ENCODE assay signal across 12 mouse cellular contexts in the genomic region with DNA sequence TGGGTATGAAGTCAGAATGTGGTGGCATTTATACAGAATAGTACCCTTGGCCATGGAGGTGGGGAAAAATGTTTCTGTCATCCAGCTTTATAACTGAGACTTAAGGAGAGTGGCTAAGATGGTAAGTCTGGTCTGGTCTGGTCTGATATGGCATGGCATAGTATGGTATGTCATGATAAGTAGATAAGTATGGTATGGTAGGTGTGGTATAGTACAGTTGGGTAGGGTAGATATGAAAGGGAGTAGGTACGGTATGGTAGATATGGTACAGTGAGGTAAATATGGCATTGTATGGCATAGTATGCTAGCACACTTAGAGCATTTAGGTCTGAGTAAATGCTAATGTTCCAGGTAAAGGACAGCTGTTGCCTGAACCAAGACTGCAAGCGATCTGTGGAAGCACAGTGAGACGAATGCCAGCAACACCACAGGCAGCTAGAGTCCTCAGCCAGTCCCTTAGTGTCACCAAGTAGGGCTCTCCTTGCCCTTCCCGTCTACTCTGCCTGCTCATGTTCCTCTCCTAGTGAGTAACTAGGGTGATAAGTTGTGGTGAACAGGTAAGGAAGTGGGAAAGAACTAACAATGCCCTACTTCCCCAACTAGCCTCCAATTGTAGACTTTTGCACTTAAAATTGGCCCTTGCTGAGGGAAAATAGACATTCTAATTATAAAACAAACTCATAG.
A peak's percentile ranks its signal among the peaks of the same experiment; 100 is the strongest.
DNase-seq lines count a peak whose midpoint lies in the region; ATAC-seq and TF ChIP-seq lines count a peak whose summit lies in the region.
"Had no signal": no experiment of that assay in that cellular context is flagged by ENCODE, and none has a peak within 500 bp of the region (broad histone marks: within the 10 kb centered on the region; RNA-seq: fewer than 3 reads in every experiment).

No protein-coding gene starts in this region.

- H3K9ac ChIP-seq in kidney, embryonic 15.5 days: no peak overlapping the region
- no peak overlapping the region for H3K9ac ChIP-seq in liver, postnatal 0 days (replicated peaks)
- H3K9ac ChIP-seq in forebrain, embryonic 16.5 days (replicated peaks; ENCODE audit: low read depth, low read length): no peak overlapping the region
- H3K9ac ChIP-seq: heart, embryonic 13.5 days; hindbrain, embryonic 15.5 days; midbrain, embryonic 15.5 days; neural tube, embryonic 12.5 days had no signal

- TF ChIP-seq CTCF in bone marrow, adult 2 months (IDR thresholded peaks at IDR 0.05; ENCODE audit: control insufficient read depth, insufficient read depth, low read length): no peak
- no peak for TF ChIP-seq CTCF in liver, postnatal 0 days (IDR thresholded peaks at IDR 0.05; ENCODE audit: low read depth)

- H3K4me1 ChIP-seq in kidney, embryonic 15.5 days: no peaks in the 10 kb centered on the region
- H3K4me1 ChIP-seq in bone marrow, adult 2 months (ENCODE audit: control insufficient read depth, insufficient read depth, low read length): peaks cover 2% of the 10 kb centered on the region; the same call in 1 of the 2 replicates
- H3K4me1 ChIP-seq in erythroblast, embryonic 14.5 days (ENCODE audit: control insufficient read depth): peaks cover 22% of the 10 kb centered on the region
- no peaks in the 10 kb centered on the region for H3K4me1 ChIP-seq in liver, postnatal 0 days (ENCODE audit: insufficient read depth)
- H3K4me1 ChIP-seq in forebrain, embryonic 16.5 days (replicated peaks; ENCODE audit: control insufficient read depth, insufficient read depth, low read length): no peaks in the 10 kb centered on the region
- H3K4me1 ChIP-seq: heart, embryonic 13.5 days; hindbrain, embryonic 15.5 days; midbrain, embryonic 15.5 days; neural tube, embryonic 12.5 days had no signal

- peak; percentile 100 for TF ChIP-seq EP300 in liver, postnatal 0 days (IDR thresholded peaks at IDR 0.05; ENCODE audit: low read depth)

- peak; percentile 94 for ATAC-seq in kidney, embryonic 15.5 days (replicated peaks; ENCODE audit: low FRiP score)
- ATAC-seq in liver, postnatal 0 days: peak; percentile 99
- no peak for ATAC-seq in forebrain, embryonic 16.5 days
- ATAC-seq: midbrain, embryonic 15.5 days had no signal

- no peak for TF ChIP-seq POLR2A in bone marrow, adult 2 months (IDR thresholded peaks at IDR 0.05; ENCODE audit: borderline replicate concordance, control insufficient read depth, low read depth, low read length)

- no peaks in the 10 kb centered on the region for H3K36me3 ChIP-seq in kidney, embryonic 15.5 days
- H3K36me3 ChIP-seq in erythroblast, embryonic 14.5 days (ENCODE audit: control insufficient read depth): no peaks in the 10 kb centered on the region
- H3K36me3 ChIP-seq in liver, postnatal 0 days (replicated peaks; ENCODE audit: insufficient read depth, low read length): no peaks in the 10 kb centered on the region
- no peaks in the 10 kb centered on the region for H3K36me3 ChIP-seq in forebrain, embryonic 16.5 days (ENCODE audit: control insufficient read depth, insufficient read depth)
- H3K36me3 ChIP-seq: heart, embryonic 13.5 days; hindbrain, embryonic 15.5 days; midbrain, embryonic 15.5 days; neural tube, embryonic 12.5 days had no signal

- no peak overlapping the region for H3K4me3 ChIP-seq in kidney, embryonic 15.5 days (replicated peaks)
- H3K4me3 ChIP-seq in bone marrow, adult 2 months (replicated peaks; ENCODE audit: control insufficient read depth, low read depth, low read length): peak overlapping the region; percentile 29
- peak overlapping the region; percentile 10 for H3K4me3 ChIP-seq in erythroblast, embryonic 14.5 days (replicated peaks)
- H3K4me3 ChIP-seq in liver, postnatal 0 days (ENCODE audit: low read depth, low read length): no peak overlapping the region
- H3K4me3 ChIP-seq in forebrain, embryonic 16.5 days (replicated peaks; ENCODE audit: low read length): no peak overlapping the region
- H3K4me3 ChIP-seq: heart, embryonic 13.5 days; hindbrain, embryonic 15.5 days; midbrain, embryonic 15.5 days; neural tube, embryonic 12.5 days had no signal

- 94% methylated on average over 4 of the region's 4 CpGs for WGBS in kidney, embryonic 15.5 days
- 32% methylated on average over 4 of the region's 4 CpGs for WGBS in bone marrow, adult 2 months
- 58% methylated on average over 4 of the region's 4 CpGs for WGBS in liver, postnatal 0 days (ENCODE audit: insufficient replicate concordance)
- 90% methylated on average over 4 of the region's 4 CpGs for WGBS in forebrain, embryonic 16.5 days

- no peaks in the 10 kb centered on the region for H3K27me3 ChIP-seq in kidney, embryonic 15.5 days
- no peaks in the 10 kb centered on the region for H3K27me3 ChIP-seq in erythroblast, embryonic 14.5 days (ENCODE audit: control insufficient read depth)
- no peaks in the 10 kb centered on the region for H3K27me3 ChIP-seq in liver, postnatal 0 days (ENCODE audit: insufficient read depth, low read length)
- no peaks in the 10 kb centered on the region for H3K27me3 ChIP-seq in forebrain, embryonic 16.5 days (replicated peaks; ENCODE audit: control insufficient read depth, insufficient read depth, low read length)
- H3K27me3 ChIP-seq: heart, embryonic 13.5 days; hindbrain, embryonic 15.5 days; midbrain, embryonic 15.5 days; neural tube, embryonic 12.5 days had no signal

- no peaks in the 10 kb centered on the region for H3K9me3 ChIP-seq in kidney, embryonic 15.5 days (replicated peaks)
- peaks cover 3% of the 10 kb centered on the region; the same call in 1 of the 2 replicates for H3K9me3 ChIP-seq in erythroblast, embryonic 14.5 days (ENCODE audit: control insufficient read depth, low read length)
- no peaks in the 10 kb centered on the region for H3K9me3 ChIP-seq in liver, postnatal 0 days (ENCODE audit: low read length)
- H3K9me3 ChIP-seq in forebrain, embryonic 16.5 days (ENCODE audit: control insufficient read depth, low read length): no peaks in the 10 kb centered on the region
- H3K9me3 ChIP-seq: heart, embryonic 13.5 days; hindbrain, embryonic 15.5 days; midbrain, embryonic 15.5 days; neural tube, embryonic 12.5 days had no signal

- H3K27ac ChIP-seq in kidney, embryonic 15.5 days: no peak overlapping the region
- peak overlapping the region; percentile 95 for H3K27ac ChIP-seq in bone marrow, adult 2 months (ENCODE audit: control insufficient read depth, insufficient read depth, low read depth, low read length, poor library complexity)
- H3K27ac ChIP-seq in liver, postnatal 0 days (ENCODE audit: low read depth): peak overlapping the region; percentile 89
- no peak overlapping the region for H3K27ac ChIP-seq in forebrain, embryonic 16.5 days (ENCODE audit: low read length)
- H3K27ac ChIP-seq: heart, embryonic 13.5 days; hindbrain, embryonic 15.5 days; midbrain, embryonic 15.5 days; neural tube, embryonic 12.5 days had no signal

- H3K4me2 ChIP-seq in kidney, embryonic 15.5 days: no peak overlapping the region
- H3K4me2 ChIP-seq in liver, postnatal 0 days (ENCODE audit: low read depth, low read length): peak overlapping the region; percentile 44
- no peak overlapping the region for H3K4me2 ChIP-seq in forebrain, embryonic 16.5 days (ENCODE audit: low read length)
- H3K4me2 ChIP-seq: heart, embryonic 13.5 days; hindbrain, embryonic 15.5 days; midbrain, embryonic 15.5 days; neural tube, embryonic 12.5 days had no signal

- intact Hi-C loops in heart, postnatal 10 days (cut with DNase I): loop anchor here (2.0 to 5.0 kb wide), 2 partner anchors 91 to 1015 kb away; no protein-coding TSS in a partner anchor

- no peak for DNase-seq in kidney, postnatal 10 days
- DNase-seq in liver, postnatal 0 days: peak; percentile 14
- DNase-seq in cerebellum, postnatal 4 days (ENCODE audit: low spot score in 2 of 2): no peak
- DNase-seq in heart, postnatal 10 days: no peak

Comparison
In these comparisons a context has a peak if more than half of its experiments do, and no peak if none do; other contexts are left out.
1. H3K27ac ChIP-seq: peak in bone marrow, adult 2 months (single experiment) and liver, postnatal 0 days (single experiment); none in kidney, embryonic 15.5 days (single experiment) and forebrain, embryonic 16.5 days (single experiment).
2. H3K4me3 ChIP-seq: peak in bone marrow, adult 2 months (single experiment) and erythroblast, embryonic 14.5 days (single experiment); none in kidney, embryonic 15.5 days (single experiment), liver, postnatal 0 days (single experiment) and forebrain, embryonic 16.5 days (single experiment).